Mouse (Mus musculus): ENCODE measurements around the gene Rpl3.
A peak's percentile ranks its signal among the peaks of the same experiment; 100 is the strongest.

- TF ChIP-seq CTCF (conservative IDR thresholded peaks at IDR 0.05; ENCODE audit: low read length) (peak; percentile 70), NANOG (IDR thresholded peaks at IDR 0.05; ENCODE audit: borderline replicate concordance, low read length) (no peak)
Observed at GRCm38 (mm10) chr15:80076338-80077136, 15.1 kb downstream of the Rpl3 start.
